Mouse (Mus musculus): ENCODE data around the gene Atp1b3.

- no peak for TF ChIP-seq CTCF (IDR thresholded peaks at IDR 0.05; ENCODE audit: low read depth)
- no peak for TF ChIP-seq EP300 (optimal IDR thresholded peaks at IDR 0.05)
Measured at GRCm38 (mm10) chr9:96378747-96379146, 14.5 kb upstream of the Atp1b3 start.

Data from stomach, postnatal 0 days (tissue).